Mouse (Mus musculus) testis, postnatal 10 days (tissue): ENCODE measurements around the gene Lrrtm1.

Experiments used
- DNase-seq: peaks from one replicate; pipeline ENCODE4 v3.0.0; 2021; ENCODE audit warnings: low spot score

The Lrrtm1 gene

DNA sequence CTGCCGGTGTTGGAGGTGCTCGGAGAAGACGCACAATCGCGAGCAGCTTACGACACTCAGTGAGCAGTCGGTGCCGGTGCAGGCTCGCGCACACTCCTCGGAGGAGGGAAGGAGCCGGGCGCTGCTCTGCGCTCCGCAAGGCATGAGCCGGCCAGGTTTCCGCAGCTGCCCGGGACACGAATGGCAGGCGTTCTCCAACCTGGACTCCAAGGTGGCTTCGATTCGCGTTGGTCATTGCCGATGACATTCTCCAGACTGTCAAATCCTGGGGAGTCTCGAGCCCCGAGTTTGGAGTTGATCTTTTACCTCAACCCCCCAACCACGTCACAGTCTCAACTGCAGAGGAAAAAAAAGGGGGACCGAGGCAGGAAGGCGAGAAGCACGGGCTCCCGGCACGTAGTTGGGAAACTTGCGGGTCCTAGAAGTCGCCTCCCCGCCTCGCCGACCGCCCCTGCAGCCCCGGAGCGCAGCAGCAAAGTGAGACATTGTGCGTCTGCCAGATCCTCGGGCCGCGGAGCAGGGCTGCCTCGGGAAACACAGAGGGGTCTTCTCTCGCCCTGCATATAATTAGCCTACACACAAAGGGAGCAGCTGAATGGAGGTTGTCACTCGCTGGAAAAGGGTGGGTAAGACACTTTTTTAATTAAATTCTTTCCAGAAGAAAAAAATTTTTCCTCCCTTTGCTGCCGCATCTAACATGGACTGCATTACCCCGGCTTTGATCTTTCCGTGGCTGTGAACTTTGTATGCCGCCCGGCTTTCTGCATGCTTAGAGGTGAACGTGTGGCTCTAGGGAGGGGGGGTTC lies at the start of gene Lrrtm1:
Gene Lrrtm1 (plus strand): TSS at position 89 of the 806 bp plus-strand sequence.
- DNase-seq: peak; percentile 56

- DNase-seq: no peak
Observed at GRCm38 (mm10) chr6:77196650-77197049, 45.8 kb upstream of the Lrrtm1 start.

DNA sequence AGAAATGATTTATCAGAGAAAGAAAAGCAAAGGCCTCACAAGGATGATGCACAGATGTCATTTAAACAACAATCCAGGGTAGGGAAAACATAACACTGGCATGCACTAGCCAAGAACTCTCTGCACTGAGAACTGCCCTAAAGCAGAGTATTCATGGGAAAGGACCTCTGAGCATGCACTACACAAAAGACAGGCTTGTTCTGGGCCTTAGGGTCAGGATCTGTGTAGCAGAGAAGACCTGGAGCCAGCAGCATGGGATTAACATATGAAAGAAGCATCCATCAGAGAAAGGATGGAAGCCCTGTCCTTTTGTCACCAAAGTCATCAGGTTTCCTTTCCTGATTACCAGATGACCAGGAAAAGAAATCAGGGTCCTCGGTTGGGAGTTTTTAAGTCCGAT lies 43.1 kb upstream of the Lrrtm1 start:
- DNase-seq: no peak

GRCm38 (mm10) chr6:77209183-77209582 lies 33.3 kb upstream of the Lrrtm1 start:
- DNase-seq: no peak

DNA sequence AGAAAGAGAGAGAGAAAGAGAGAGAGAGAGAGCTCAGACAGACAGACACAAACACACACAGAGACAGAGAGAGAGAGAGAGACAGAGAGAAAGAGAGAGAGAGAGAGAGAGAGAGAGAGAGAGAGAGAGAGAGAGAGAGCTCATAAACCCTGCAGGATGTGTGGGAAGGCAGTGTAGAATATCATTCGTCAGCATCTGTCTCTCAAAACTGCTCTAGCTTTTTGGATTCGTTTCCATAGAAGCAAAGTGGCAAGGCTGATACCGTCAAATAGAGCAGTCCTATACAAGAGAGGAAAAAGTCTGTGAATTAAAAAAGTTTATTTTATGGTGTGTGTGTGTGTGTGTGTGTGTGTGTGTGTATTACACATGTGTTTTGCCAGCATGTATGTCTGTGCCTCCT lies 32.6 kb upstream of the Lrrtm1 start:
- no peak for DNase-seq

DNA sequence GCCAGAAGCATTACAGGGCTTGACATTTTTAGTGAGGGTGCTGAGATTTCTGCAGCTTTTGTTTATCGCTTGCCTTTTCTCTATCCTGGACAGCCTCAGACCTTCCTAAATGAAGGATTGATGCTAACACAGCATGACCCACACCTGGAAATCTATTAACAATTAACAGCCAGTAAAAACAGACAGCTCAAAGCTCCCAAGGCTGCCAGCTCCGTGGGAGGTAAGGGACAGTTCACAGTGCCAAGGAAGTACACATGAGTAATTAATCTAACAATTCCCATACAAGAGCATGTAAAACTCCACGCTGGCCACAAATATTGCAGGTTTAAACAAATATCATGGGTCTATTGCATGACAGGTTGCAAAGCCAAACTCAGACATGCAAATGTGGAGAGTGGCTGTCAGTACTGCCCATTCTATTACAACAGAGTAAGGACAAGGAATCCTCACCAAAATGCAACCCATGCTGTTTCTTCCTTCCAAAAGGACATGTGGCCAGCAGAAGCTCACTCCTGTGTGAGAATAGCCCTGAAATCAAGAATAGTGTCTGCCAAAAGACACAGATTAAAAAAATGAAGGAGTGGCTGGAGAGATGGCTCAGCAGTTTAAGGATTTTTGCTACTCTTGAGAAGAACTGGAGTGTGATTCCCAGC lies 28.6 kb upstream of the Lrrtm1 start:
- no peak for DNase-seq

DNA sequence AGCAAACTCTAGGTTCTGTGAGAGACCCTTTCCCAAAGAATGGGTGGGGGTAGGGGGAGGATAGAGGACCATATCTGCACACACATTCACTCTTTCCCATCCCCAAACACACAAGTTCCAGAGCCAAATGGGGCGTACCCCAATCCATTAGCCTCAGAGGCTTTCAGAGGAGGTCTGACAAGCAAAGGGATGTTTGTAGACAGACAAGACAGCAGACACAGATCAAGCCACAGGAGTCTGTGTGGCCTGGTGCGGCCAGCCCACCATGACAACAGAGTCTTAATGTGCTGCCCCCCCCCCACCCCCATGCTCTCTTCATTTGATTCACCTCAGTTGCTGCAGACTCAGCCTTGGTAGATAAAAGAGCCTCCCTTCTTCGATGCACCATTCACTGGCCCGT lies 27.2 kb upstream of the Lrrtm1 start:
- DNase-seq: no peak

DNA sequence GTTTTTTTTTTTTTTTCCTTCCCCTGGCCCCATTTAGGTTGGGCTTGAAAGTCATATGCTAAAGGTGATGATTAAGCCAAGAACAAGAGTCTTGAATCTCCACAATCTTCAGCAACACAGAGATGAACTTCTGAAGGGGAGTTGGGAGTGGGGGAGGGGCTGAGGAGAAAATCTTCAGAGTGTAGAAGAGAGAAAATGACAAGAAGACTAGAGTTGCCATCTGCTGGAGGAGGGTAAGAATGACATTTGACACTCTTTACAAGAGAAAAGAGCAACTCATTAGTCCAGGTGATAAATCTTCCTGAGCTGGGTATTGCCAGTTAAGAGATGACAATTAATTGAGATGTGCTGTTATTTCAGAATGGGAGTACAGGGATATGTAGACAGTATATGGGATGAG lies 23.6 kb upstream of the Lrrtm1 start:
- no peak for DNase-seq

- no peak for DNase-seq
Observed at GRCm38 (mm10) chr6:77220776-77221175, 21.7 kb upstream of the Lrrtm1 start.

DNA sequence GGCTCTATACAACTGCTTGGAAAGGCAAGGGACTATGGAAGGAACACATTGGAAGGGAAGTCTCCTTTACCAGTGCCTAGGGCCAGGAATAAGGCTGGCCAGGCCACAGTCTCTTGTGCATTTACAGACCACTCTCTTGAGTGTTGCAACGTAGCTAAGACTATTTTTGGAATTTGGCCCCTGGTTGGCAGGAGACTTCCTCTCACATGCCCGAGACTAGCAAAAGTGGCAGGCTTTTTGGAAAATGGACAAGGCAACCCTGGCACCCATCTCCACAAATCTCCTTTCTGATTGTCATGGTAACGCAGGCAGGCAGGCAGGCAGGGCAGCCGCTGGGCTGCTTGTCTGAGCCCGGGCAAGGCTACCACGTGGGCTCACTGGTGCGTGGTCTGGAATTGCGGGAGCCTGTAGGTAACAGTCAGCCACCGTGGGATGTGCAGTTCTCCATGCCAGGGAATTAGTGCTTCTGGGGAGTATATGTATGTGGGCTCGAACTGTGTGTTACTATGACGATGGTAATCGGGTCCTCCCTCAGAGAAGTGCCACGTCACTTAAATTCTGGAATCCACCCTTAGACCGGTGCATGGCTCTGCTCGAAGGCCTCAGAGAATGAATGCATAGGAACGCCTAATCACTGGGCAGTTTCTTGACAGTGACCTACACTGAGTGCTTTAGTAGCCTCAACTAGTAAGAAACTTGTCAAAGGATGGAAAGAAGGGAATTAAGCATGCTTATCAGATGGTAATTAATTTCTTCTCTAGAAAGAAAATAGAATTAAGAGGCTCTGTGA lies 19.4 kb upstream of the Lrrtm1 start:
- DNase-seq: no peak

GRCm38 (mm10) chr6:77240426-77240825 lies 2.1 kb upstream of the Lrrtm1 start:
- no peak for DNase-seq

GRCm38 (mm10) chr6:77243541-77244231 lies 1.2 kb downstream of the Lrrtm1 start:
- peak; percentile 39 for DNase-seq

DNA sequence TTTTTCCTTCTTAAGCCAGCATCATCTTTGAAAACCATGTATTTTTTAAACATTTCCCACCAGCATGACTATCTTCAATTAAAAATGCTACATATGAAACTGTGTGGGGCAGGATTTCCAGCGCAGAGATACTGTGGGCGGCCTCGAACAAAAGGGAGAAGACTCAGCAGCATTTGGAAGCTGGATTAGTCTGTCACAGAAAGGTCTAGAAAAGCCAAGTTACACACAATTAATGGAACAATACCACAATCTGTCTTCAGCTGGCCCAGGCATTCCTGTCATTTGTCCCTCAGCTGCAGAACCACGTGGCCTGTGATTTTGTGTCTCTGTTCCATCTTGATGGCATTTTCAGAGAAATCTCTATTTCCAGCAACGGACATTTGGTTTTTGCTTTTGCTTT lies 11.0 kb downstream of the Lrrtm1 start:
- DNase-seq: no peak

- no peak for DNase-seq
Observed at GRCm38 (mm10) chr6:77256348-77256747, 13.9 kb downstream of the Lrrtm1 start.

- peak; percentile 48 for DNase-seq
Observed at GRCm38 (mm10) chr6:77257358-77258105, 15.0 kb downstream of the Lrrtm1 start.

DNA sequence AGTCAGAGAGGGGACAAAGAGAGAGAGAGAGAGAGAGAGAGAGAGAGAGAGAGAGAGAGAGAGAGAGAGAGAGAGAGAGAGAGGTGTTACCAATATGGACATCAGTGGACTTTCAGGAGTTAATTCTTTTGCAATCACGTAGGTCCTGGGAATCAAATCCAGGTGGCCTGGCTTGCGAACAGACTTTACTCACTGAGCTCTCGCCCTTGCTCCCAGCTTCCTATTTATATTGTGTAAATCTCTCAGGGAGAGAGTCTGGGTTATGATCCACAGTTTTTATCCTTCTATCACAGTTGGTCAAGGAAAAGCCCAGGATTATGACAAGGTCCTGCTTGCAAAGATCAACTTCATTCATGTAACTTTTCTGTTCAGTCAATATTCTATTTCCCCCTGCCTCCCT lies 22.7 kb downstream of the Lrrtm1 start:
- no peak for DNase-seq

- no peak for DNase-seq
Observed at GRCm38 (mm10) chr6:77278794-77279193, 36.3 kb downstream of the Lrrtm1 start.

GRCm38 (mm10) chr6:77286317-77286716 lies 43.8 kb downstream of the Lrrtm1 start:
- no peak for DNase-seq

DNA sequence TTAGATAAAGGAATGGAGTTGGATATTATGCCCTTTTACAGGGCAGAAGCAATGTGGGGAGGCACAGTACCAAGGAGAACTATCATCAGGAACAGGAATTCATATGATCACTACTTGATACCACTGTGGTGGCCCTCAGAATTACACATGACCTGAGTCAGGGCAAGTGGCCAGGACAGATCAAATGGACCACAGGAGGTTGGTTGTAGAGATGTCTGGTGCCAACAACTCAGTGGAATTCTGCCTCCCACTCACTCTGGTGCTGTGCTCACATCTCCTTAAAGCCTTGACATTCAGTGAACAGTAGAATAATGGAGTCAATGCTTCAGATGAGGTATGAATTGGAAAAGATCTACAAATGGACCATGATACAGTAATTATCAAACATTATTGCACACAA lies 45.9 kb downstream of the Lrrtm1 start:
- DNase-seq: no peak

DNA sequence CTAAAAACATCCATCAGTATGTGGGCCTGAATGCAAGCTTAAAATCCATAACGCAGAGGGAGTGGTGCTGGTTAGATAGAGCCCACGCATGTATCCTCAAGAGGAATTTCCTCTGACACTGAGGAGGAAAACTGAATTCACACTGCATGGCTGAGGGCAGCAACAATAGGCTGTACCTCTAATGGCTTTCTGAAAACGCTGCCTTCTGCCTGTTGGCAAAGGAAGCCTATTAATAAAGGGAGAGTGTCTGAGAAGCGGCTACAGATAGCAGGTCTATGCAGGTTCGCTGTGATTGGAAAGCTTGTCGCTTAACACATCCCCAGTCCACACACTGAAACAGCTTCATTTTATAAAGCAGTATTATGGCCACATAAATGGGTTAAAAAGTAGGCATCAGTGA lies 48.9 kb downstream of the Lrrtm1 start:
- DNase-seq: no peak

DNA sequence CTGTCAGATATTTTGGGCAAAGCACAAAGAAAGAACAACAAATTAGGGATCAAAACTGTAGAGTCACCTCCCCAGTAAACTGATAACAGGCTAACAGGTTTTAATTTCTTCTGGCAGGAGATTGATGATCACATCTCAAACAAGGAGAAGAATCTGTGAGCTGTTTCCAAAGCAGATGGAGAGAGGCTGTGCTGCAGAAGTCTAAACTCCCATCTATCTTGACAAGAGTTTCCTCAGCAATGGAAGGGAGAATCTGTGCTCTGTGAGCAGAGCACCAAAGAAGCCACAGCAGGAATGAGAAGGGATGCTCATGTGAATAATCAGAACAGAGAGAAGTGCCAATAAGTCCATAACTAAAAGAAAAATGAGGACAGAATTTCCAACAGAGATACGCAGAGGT lies 58.8 kb downstream of the Lrrtm1 start:
- no peak for DNase-seq

DNA sequence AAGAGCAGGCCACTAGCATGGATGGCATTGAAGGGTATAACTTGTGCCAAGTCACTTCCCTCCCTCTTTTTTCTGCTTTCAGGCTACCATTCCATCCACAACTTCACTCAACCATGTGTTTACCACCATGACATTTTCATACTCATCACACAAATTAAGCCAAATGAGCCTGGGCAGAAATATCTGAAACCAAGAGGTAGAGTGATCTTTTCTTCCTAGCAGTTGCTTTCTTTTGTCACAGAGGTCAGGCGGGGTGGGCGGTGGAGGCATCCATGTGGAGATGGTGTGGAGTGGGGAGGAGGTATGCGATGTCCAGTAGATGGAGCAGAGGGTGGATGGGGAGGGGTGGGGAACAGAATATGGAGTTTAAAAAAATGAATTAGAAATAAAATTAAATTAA lies 64.3 kb downstream of the Lrrtm1 start:
- DNase-seq: no peak
